Mouse (Mus musculus) neural tube, embryonic 14.5 days (tissue): ENCODE results near the gene Dppa5a. TPM values are rescaled to one million over a fixed set of nuclear protein-coding genes. Genes with fewer than 3 reads are reported as not detected.
"Not testable (repeated sequence)": the region's sequence is repeated elsewhere in the genome, so short reads cannot be mapped to it uniquely, and the experiment has no call there.

Experiments used
- ATAC-seq: fragments of 200-750 bp; cut with Nextera tagmentation; 2 replicates; pipeline ENCODE4 v1.8.0; 2017; ENCODE audit warnings: low read depth, mild to moderate bottlenecking, moderate TSS enrichment, moderate library complexity
- H3K27ac ChIP-seq: fragments of 300-500 bp; sonication (generic); 2 replicates; pipeline ENCODE4 v1.5.1; 2014; ENCODE audit warnings: low read depth, mild to moderate bottlenecking, control low read depth, low read length, moderate library complexity, mixed read lengths
- H3K27me3 ChIP-seq: fragments of 300-500 bp; sonication (generic); 2 replicates; pipeline ENCODE4 v1.6.1; 2014; ENCODE audit warnings: low read length; ENCODE audit not compliant: control insufficient read depth, insufficient read depth
- H3K36me3 ChIP-seq: fragments of 300-500 bp; sonication (generic); 2 replicates; pipeline ENCODE4 v1.6.1; 2014; ENCODE audit warnings: low read length, mixed read lengths; ENCODE audit not compliant: control insufficient read depth, insufficient read depth
- H3K4me1 ChIP-seq: fragments of 300-500 bp; sonication (generic); 2 replicates; pipeline ENCODE4 v1.6.1; 2014; ENCODE audit warnings: low read length; ENCODE audit not compliant: control insufficient read depth, insufficient read depth
- H3K4me2 ChIP-seq: fragments of 300-500 bp; sonication (generic); 2 replicates; pipeline ENCODE4 v1.6.1; 2014; ENCODE audit warnings: mild to moderate bottlenecking, low read depth, low read length, control low read depth
- H3K4me3 ChIP-seq: fragments of 300-500 bp; sonication (generic); 2 replicates; pipeline ENCODE4 v1.5.1; 2014; ENCODE audit warnings: low read depth, low read length, control low read depth, mixed read lengths
- H3K9ac ChIP-seq: fragments of 300-500 bp; sonication (generic); replicated peaks from 2 replicates; pipeline ENCODE4 v1.6.1; 2014; ENCODE audit warnings: low read depth, mild to moderate bottlenecking, control low read depth, low read length, mixed read lengths
- H3K9me3 ChIP-seq: fragments of 300-500 bp; sonication (generic); 2 replicates; pipeline ENCODE4 v1.6.1; 2016; ENCODE audit warnings: low read length; ENCODE audit not compliant: control insufficient read depth
- WGBS: fragments of 180-500 bp; shearing (Covaris S2); extraction: QIAGEN DNeasy Blood & Tissue Kit; methylation state at CpG from one replicate; pipeline ENCODE4 v1.1.7; 2014; 5-methylcytosine and 5-hydroxymethylcytosine counted together
- polyA plus RNA-seq: library from polyadenylated mRNA; unstranded; fragments of >200 nt; fragmentation: Nextera tagmentation; extraction: Ambion mirVana; gene quantifications from 2 replicates; pipeline ENCODE4 v1.2.1, GENCODE M21; 2014

Dppa5a gene
- polyA plus RNA-seq = 3.1 and 5.9 TPM in 2 replicates

DNA sequence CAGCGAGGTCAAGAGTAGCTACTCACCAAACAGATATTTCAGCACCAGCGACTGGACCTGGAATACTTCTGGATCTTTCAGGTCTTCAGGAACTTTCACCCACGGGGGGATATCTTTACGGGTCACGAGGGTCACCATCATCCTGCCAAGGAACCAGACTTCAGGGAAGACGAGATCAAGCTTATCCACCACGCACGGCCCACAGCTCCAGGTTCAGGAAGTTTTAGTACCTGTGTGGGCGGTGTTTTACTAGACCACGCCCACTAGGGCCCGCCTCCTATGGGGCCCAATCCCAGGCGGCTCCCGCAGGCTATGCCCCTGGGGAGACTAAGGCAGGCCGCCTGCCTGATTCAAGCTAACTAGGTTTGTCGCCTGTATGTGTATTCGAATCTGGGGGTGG, at the start of gene Dppa5a:
TSS of gene Dppa5a (minus strand) at position 219 of the 400 bp plus-strand sequence.
- not testable (repeated sequence) for H3K27me3 ChIP-seq, H3K27ac ChIP-seq, H3K36me3 ChIP-seq, H3K9me3 ChIP-seq, H3K9ac ChIP-seq, ATAC-seq, H3K4me2 ChIP-seq, H3K4me1 ChIP-seq, H3K4me3 ChIP-seq
- 93% methylated on average over 16 of the region's 16 CpGs for WGBS

DNA sequence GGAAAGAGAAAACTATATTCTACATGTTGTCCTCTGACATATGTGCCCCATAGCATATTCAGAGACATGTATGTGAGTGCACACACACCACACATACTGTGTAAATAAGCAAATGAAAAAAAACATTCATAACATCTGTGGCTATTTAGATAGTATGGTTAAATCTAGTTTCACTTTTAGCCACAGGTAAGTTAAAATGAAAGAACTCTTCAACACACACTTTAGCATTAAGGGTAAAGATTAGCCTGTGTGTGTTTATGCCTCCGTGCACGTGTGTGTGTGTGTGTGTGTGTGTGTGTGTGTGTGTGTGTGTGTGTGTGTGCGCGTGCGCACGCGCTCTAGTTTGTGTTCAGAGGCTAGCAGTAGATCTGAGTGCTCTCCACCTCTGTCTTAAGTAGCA, 33.6 kb upstream of the Dppa5a start:
- Histone ChIP-seq H3K9me3 (no peaks in the 10 kb centered on the region), H3K9ac (no peak overlapping the region), H3K4me3 (no peak overlapping the region), H3K36me3 (no peaks in the 10 kb centered on the region), H3K27me3 (peaks cover 4% of the 10 kb centered on the region), H3K27ac (no peak overlapping the region), H3K4me1 (no peaks in the 10 kb centered on the region), H3K4me2 (no peak overlapping the region)
- no peak for ATAC-seq
- WGBS = 93% methylated on average over 7 of the region's 7 CpGs

DNA sequence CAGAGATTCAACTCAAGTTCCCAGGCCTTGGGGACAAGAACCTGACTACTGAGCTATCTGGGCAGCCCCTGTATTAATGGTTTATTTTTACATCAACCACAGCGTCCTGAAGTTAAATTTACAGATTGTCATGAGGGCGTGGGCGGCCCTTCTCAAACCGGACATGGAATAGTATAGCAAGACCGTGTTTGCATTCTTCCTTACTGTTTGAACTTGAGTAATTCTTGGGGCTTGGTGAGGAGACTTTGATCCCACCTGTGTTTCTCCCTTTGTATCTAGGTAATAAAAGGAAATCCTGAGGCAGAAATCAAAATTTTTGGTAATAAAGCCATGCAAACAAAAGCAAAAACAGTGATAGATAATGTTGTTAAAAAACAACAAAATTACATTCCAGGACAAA, 32.6 kb upstream of the Dppa5a start:
- WGBS = 88% methylated on average over 5 of the region's 5 CpGs

GRCm38 (mm10) chr9:78396517-78396916, 28.5 kb upstream of the Dppa5a start:
- Histone ChIP-seq H3K36me3 (no peaks in the 10 kb centered on the region), H3K9me3 (no peaks in the 10 kb centered on the region), H3K4me1 (no peaks in the 10 kb centered on the region), H3K27ac (no peak overlapping the region), H3K4me3 (no peak overlapping the region), H3K9ac (no peak overlapping the region), H3K27me3 (peaks cover 12% of the 10 kb centered on the region), H3K4me2 (peak overlapping the region; percentile 55; the same call in 1 of the 2 replicates)
- ATAC-seq = no peak
- 68% methylated on average over 9 of the region's 9 CpGs for WGBS

More for the DNA sequence above, 32.6 kb upstream of the Dppa5a start:
- no peak overlapping the region for H3K27ac ChIP-seq
- H3K9ac ChIP-seq = no peak overlapping the region
- H3K4me2 ChIP-seq = no peak overlapping the region
- H3K9me3 ChIP-seq = no peaks in the 10 kb centered on the region
- ATAC-seq = no peak
- no peak overlapping the region for H3K4me3 ChIP-seq
- no peaks in the 10 kb centered on the region for H3K4me1 ChIP-seq
- no peaks in the 10 kb centered on the region for H3K36me3 ChIP-seq
- peaks cover 9% of the 10 kb centered on the region for H3K27me3 ChIP-seq

DNA sequence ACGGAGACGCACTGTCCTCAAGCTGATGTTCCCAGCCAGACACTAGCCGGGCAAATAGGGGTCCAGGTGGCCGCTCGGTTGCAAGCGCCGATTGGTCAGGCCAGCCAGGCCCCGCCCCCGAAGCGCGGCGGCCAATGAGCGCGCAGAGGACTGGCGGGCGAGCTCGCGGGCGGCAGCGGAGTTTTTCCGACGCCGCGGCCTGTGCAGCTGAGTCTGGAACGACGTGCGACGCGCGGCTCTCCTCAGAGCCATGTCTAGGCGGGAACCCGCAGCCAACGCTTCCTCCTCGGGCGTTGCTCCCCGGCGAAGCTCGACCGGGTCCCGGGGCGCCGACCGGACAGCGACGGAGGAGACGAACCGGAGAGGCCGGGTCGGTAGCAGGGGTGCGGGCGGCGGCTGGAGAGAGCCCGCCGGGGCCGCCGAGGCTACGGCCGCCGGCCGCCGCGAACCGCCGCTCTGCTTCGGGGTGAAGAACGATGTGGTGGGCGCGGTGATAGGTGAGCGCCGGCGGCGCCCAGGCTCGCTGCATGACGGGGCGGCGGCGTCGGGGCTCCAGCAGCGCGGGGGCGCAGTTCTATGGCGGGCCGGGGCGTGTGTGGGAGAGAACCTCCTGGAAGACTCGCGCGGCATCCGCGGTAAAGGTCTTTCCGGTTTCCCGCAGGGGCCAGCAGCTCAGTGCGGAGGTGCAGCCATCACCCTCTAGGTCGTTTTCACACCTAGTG, 27.8 kb upstream of the Dppa5a start, which contains the start of gene Ddx43:
TSS of gene Ddx43 (plus strand) at position 148 of the 722 bp plus-strand sequence.
- ATAC-seq = peak; percentile 98
- Histone ChIP-seq H3K27ac (no peak within 1 kb of the TSS), H3K9me3 (no peaks in the 10 kb centered on the region), H3K4me1 (no peaks in the 10 kb centered on the region), H3K36me3 (no peaks in the 10 kb centered on the region), H3K4me2 (peak within 1 kb of the TSS; percentile 55), H3K27me3 (peaks cover 12% of the 10 kb centered on the region), H3K4me3 (peak within 1 kb of the TSS; percentile 40), H3K9ac (peak within 1 kb of the TSS; percentile 34; the same call in 1 of the 2 replicates)
- 5% methylated on average over 70 of the region's 93 CpGs for WGBS

DNA sequence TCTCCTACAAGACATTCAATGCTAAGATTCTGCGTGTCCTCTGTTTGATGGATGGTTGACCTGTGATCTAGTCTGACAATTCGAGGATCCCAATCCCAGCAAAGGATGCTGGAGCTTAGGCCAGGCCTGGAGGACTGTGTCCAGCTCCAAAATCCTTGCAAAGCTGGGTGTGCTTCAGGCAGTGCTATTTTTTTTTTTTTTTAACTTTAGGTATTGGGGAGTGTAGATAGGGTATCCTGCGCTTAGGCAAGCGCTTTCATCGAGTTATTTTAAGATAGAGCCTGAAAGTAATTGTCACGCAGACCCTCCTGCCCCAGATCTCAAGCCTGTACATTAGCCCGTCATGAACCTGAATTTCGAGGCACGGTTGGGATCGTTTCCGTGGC, 27.3 kb upstream of the Dppa5a start:
- Histone ChIP-seq H3K9me3 (no peaks in the 10 kb centered on the region), H3K4me1 (no peaks in the 10 kb centered on the region), H3K9ac (no peak overlapping the region), H3K27ac (no peak overlapping the region), H3K27me3 (peaks cover 12% of the 10 kb centered on the region), H3K36me3 (no peaks in the 10 kb centered on the region), H3K4me3 (peak overlapping the region; percentile 40), H3K4me2 (peak overlapping the region; percentile 55)
- no peak; the same call in 1 of the 2 replicates for ATAC-seq
- WGBS = 33% methylated on average over 11 of the region's 11 CpGs

DNA sequence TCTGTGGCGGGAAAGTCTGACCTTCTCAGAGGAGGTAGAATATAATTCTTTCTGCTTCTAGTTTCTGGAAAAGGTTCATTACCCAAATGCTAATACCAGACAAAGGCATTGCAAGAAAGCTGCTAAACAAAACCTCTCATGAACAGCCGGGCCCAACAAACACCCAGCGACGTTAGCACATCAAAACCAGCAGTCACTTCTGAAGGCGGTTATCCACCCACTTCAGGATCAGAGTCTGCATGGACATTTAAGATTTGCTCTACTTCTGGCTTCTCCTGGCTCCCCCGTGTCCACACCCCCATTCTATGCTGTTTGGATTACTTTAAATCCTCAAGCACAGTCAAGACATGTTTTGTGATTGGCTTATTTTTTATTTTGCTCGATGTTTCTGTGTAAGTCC, 26.6 kb upstream of the Dppa5a start:
- Histone ChIP-seq H3K4me1 (no peaks in the 10 kb centered on the region), H3K36me3 (no peaks in the 10 kb centered on the region), H3K27ac (no peak overlapping the region), H3K9ac (no peak overlapping the region), H3K4me3 (no peak overlapping the region), H3K27me3 (peaks cover 12% of the 10 kb centered on the region), H3K4me2 (no peak overlapping the region), H3K9me3 (no peaks in the 10 kb centered on the region)
- WGBS = 67% methylated on average over 7 of the region's 7 CpGs
- no peak for ATAC-seq

DNA sequence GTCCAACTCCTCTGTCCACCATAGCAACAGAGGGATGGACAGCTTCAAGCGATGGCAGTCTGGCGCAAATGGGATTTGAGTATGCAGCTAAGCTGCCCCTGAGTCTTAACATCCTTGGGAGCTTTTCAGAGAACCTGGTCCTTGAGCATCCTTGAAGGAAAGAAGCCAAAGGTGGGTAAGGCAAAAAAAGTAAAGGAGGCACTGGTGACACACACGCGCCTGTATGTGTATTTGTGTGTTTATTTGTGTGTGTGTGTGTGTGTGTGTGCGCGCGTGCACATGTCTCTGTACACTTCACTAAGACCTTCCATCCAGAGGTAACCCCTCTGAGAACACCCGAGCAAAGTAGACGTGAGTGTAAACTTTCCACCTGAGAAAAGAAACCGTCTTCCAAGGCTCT, 25.8 kb upstream of the Dppa5a start:
- WGBS = 86% methylated on average over 10 of the region's 10 CpGs
- Histone ChIP-seq H3K4me2 (no peak overlapping the region), H3K4me3 (no peak overlapping the region), H3K9ac (no peak overlapping the region), H3K27me3 (peaks cover 12% of the 10 kb centered on the region), H3K4me1 (no peaks in the 10 kb centered on the region), H3K9me3 (no peaks in the 10 kb centered on the region), H3K36me3 (no peaks in the 10 kb centered on the region), H3K27ac (no peak overlapping the region)
- ATAC-seq = no peak

DNA sequence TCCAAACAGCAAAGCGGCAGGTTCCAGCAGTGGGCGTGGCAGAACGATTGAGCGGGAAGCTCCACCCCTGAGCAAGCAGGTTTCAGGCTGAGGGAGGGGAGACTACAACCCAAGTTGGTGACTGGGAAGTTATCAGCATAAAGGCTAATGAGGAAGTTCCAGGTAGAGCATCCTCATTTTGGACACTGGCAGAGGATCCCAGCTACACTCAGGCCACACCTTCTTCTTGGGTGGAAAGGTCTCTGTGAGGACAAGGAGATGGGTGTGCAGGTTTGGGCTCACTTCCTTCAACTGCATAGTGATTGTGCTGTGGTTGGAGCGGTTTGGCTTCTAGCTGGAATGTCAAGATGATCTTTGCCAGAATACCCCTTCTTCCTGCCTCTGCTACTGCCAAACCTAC, 22.0 kb upstream of the Dppa5a start:
- no peak for ATAC-seq
- Histone ChIP-seq H3K9me3 (no peaks in the 10 kb centered on the region), H3K4me2 (no peak overlapping the region), H3K27ac (no peak overlapping the region), H3K4me3 (no peak overlapping the region), H3K36me3 (no peaks in the 10 kb centered on the region), H3K9ac (no peak overlapping the region), H3K4me1 (no peaks in the 10 kb centered on the region), H3K27me3 (peaks cover 1% of the 10 kb centered on the region; the same call in 1 of the 2 replicates)
- WGBS = 47% methylated on average over 5 of the region's 5 CpGs
